Mouse (Mus musculus) limb, embryonic 14.5 days (tissue): ENCODE measurements around the gene Asic2. TPM values are rescaled to one million over a fixed set of nuclear protein-coding genes. Genes with fewer than 3 reads are reported as not detected.
"Not testable (repeated sequence)": the region's sequence is repeated elsewhere in the genome, so short reads cannot be mapped to it uniquely, and the experiment has no call there.

Source experiments
- ATAC-seq: fragments of 200-750 bp; cut with Nextera tagmentation; 2 replicates; pipeline ENCODE4 v1.8.0; 2017; ENCODE audit warnings: low read depth, moderate number of reproducible peaks, moderate TSS enrichment; ENCODE audit not compliant: low FRiP score
- DNase-seq: peaks from one replicate; pipeline ENCODE4 v3.0.0-alpha.2; 2015; ENCODE audit warnings: low spot score
- H3K27ac ChIP-seq: fragments of 300-500 bp; sonication (generic); replicated peaks from 2 replicates; pipeline ENCODE4 v1.5.1; 2014; ENCODE audit warnings: low read depth, mild to moderate bottlenecking, low read length, moderate library complexity, mixed read lengths
- H3K27me3 ChIP-seq: fragments of 300-500 bp; sonication (generic); 2 replicates; pipeline ENCODE4 v1.6.1; 2014; ENCODE audit warnings: low read length, mixed read lengths; ENCODE audit not compliant: control insufficient read depth, insufficient read depth
- H3K36me3 ChIP-seq: fragments of 300-500 bp; sonication (generic); 2 replicates; pipeline ENCODE4 v1.6.1; 2014; ENCODE audit warnings: mild to moderate bottlenecking, low read length, moderate library complexity, mixed read lengths; ENCODE audit not compliant: control insufficient read depth, insufficient read depth
- H3K4me1 ChIP-seq: fragments of 300-500 bp; sonication (generic); 2 replicates; pipeline ENCODE4 v1.6.1; 2014; ENCODE audit warnings: antibody characterized with exemption, low read length, mixed read lengths; ENCODE audit not compliant: control insufficient read depth, insufficient read depth
- H3K4me2 ChIP-seq: fragments of 300-500 bp; sonication (generic); replicated peaks from 2 replicates; pipeline ENCODE4 v1.6.1; 2014; ENCODE audit warnings: low read depth, mild to moderate bottlenecking, low read length, moderate library complexity; ENCODE audit not compliant: severe bottlenecking
- H3K4me3 ChIP-seq: fragments of 300-500 bp; sonication (generic); replicated peaks from 2 replicates; pipeline ENCODE4 v1.5.1; 2014; ENCODE audit warnings: low read length
- H3K9ac ChIP-seq: fragments of 300-500 bp; sonication (generic); 2 replicates; pipeline ENCODE4 v1.6.1; 2014; ENCODE audit warnings: mild to moderate bottlenecking, low read depth, low read length, moderate library complexity; ENCODE audit not compliant: severe bottlenecking
- H3K9me3 ChIP-seq: fragments of 300-500 bp; sonication (generic); 2 replicates; pipeline ENCODE4 v1.6.1; 2016; ENCODE audit warnings: low read length; ENCODE audit not compliant: control insufficient read depth
- POLR2A ChIP-seq: fragments of 200-500 bp; IDR thresholded peaks from 2 replicates; pipeline ENCODE4 v1.8.0; 2012; ENCODE audit warnings: inconsistent platforms, mild to moderate bottlenecking, moderate library complexity, borderline replicate concordance; ENCODE audit not compliant: insufficient read depth, insufficient read length; ENCODE audit errors: extremely low read depth
- WGBS: fragments of 180-500 bp; shearing (Covaris S2); extraction: QIAGEN DNeasy Blood & Tissue Kit; methylation state at CpG from one replicate; pipeline ENCODE4 v1.1.7; 2014; 5-methylcytosine and 5-hydroxymethylcytosine counted together
- polyA plus RNA-seq, 2 experiments: library from polyadenylated mRNA; depleted of rRNA in 1 of 2; stranded (reverse) in 1 of 2; unstranded in 1 of 2; fragments of >200 nt; fragmentation: Nextera tagmentation in 1 of 2; extraction: Ambion mirVana in 1 of 2; gene quantifications; 2 replicates each; pipeline versions ENCODE4 v1.2.1 to v1.2.3; 2012 to 2014

Asic2 gene
- polyA plus RNA-seq, 2 experiments = 0.72 to 1.3 TPM

DNA sequence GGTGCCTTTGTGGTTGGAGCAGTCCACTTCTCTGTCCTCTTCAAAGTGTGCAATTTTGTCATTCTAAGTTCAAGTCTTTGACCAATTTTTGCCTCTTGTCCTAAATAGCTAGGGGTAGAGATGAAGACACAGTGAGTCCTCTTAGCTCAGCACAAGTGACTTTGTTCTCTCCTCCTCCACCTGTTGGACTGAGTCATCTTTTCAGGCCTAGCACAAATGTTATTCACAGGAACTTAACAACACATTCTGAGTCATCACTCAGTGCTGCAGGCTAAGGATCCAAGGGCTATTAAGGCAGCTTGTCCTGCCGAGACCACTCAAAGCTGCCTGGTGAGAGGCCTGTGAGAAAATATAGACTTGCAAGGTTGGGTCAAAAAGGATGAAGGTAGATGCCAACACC, 705.1 kb downstream of the Asic2 start:
- no peak for TF ChIP-seq POLR2A
- ATAC-seq (no peak), DNase-seq (no peak)
- Histone ChIP-seq H3K4me1 (no peaks in the 10 kb centered on the region), H3K36me3 (no peaks in the 10 kb centered on the region), H3K4me3 (no peak overlapping the region), H3K27ac (no peak overlapping the region), H3K9ac (no peak overlapping the region), H3K27me3 (no peaks in the 10 kb centered on the region), H3K9me3 (peaks cover 4% of the 10 kb centered on the region; the same call in 1 of the 2 replicates), H3K4me2 (no peak overlapping the region)
- WGBS = 58% methylated on average over 1 of the region's 1 CpGs

DNA sequence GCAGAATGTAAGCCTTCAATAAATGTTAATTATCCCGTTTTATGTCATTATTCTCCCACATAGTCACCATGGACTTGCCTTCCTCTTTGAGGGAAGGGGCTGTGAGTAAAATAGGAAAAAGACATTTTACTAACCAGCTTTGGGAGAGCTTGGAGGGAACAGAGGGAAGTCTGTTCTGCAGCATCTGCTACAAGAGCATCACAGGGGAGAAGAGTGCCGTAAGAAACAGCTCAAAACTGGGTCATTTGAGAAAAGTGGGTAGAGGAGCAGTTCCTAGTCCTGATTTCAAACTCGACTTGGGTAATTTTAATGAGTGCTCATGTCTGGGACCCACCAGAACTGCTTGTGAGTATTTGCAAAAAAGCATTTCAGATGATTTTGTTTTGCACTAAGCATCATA, 707.0 kb downstream of the Asic2 start:
- DNase-seq (no peak), ATAC-seq (no peak)
- no peaks in the 10 kb centered on the region for H3K4me1 ChIP-seq
- no peak overlapping the region for H3K4me3 ChIP-seq
- H3K27ac ChIP-seq = no peak overlapping the region
- H3K27me3 ChIP-seq = no peaks in the 10 kb centered on the region
- H3K9me3 ChIP-seq = no peaks in the 10 kb centered on the region
- no peak for TF ChIP-seq POLR2A
- no peaks in the 10 kb centered on the region for H3K36me3 ChIP-seq
- no peak overlapping the region for H3K4me2 ChIP-seq
- no peak overlapping the region for H3K9ac ChIP-seq
- WGBS = 69% methylated on average over 3 of the region's 3 CpGs

DNA sequence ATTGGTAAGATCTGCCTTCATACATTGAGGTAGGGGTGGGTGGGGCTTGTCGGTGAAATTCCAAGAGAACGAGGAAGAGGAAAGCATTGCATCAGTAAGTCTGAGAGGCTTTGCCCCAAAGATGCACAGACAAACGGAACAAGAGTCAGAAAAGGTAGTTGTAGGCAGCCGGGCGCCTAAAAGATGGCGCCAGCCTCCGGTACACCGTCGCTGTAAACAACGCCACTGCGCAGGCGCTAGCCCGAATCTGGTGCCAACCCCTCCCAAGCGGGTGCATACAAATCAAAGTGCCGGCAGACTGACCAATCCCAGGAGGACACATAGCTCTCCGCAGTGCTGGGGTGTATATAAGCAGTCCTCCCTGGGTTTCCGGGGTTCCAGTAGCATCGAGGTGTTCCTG, 727.1 kb downstream of the Asic2 start:
- not testable (repeated sequence) for H3K9me3 ChIP-seq, H3K36me3 ChIP-seq, H3K4me2 ChIP-seq, H3K27me3 ChIP-seq, H3K4me3 ChIP-seq, H3K4me1 ChIP-seq, H3K27ac ChIP-seq, ATAC-seq, H3K9ac ChIP-seq, DNase-seq
- 93% methylated on average over 18 of the region's 18 CpGs for WGBS

DNA sequence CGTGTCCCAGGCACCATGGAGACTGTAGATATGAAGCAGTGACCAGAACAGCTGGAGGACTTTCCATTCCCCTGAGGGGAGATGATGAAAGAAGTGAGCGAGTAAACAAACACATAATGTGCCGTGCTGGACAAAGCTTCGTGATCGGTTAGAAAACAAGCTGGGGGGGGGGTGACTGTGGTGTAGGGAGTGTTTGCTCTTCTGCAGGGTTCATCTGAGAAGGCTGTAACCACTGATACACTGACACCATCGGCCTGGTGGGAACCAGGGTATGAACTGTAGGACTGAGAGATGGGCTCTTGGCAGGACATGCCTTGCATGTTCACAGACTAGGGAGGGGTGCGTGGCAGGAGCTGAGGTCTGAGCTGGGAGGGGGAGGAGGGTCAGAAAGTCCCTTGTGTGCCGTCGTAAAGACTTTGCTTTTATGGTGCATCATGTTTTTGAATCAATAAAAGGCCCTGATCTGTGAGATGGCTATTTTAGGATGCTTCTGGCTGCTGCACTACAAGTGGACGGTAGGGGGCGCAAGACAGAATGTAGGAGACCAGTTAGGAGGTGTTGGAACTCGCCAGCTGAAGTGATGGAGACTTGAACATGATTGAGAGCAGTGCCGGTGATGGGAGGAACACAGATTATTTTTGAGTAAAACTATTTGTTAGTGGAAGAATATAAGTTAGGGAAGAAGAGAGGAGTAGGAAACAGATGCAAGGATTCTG, 728.1 kb downstream of the Asic2 start:
- 53% methylated on average over 13 of the region's 13 CpGs for WGBS
- no peak for ATAC-seq
- peak; percentile 29 for DNase-seq

DNA sequence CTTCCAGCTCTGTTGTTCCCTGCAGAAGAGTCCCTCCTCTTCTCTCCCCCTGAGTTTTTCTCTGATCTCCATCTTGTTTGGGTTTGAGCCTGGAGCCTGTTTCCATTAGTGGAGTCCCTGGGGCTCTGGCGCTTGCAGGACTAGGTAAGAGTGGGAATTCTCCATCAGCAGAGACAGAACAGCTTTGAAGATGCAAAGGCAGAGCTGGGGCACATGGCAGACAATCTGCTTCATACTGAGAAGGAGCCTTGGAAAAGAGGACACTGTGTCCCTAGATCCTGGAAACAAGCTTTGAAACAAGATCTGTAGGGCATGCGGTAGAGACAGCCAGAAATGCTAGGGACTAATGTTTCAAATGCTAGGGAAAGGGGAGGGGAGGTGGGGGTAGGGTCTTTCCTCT, 729.2 kb downstream of the Asic2 start:
- no peak for DNase-seq
- TF ChIP-seq POLR2A = no peak
- Histone ChIP-seq H3K27me3 (no peaks in the 10 kb centered on the region), H3K9ac (no peak overlapping the region), H3K9me3 (no peaks in the 10 kb centered on the region), H3K4me2 (no peak overlapping the region), H3K36me3 (no peaks in the 10 kb centered on the region), H3K4me3 (no peak overlapping the region), H3K4me1 (no peaks in the 10 kb centered on the region), H3K27ac (no peak overlapping the region)
- 61% methylated on average over 2 of the region's 2 CpGs for WGBS
- ATAC-seq = no peak

More for the DNA sequence above, 728.1 kb downstream of the Asic2 start:
- no peak for TF ChIP-seq POLR2A
- H3K4me3 ChIP-seq = no peak overlapping the region
- H3K4me1 ChIP-seq = no peaks in the 10 kb centered on the region
- H3K36me3 ChIP-seq = no peaks in the 10 kb centered on the region
- H3K9me3 ChIP-seq = no peaks in the 10 kb centered on the region
- no peaks in the 10 kb centered on the region for H3K27me3 ChIP-seq
- H3K9ac ChIP-seq = no peak overlapping the region
- H3K27ac ChIP-seq = no peak overlapping the region
- no peak overlapping the region for H3K4me2 ChIP-seq
